In the genomic region with DNA sequence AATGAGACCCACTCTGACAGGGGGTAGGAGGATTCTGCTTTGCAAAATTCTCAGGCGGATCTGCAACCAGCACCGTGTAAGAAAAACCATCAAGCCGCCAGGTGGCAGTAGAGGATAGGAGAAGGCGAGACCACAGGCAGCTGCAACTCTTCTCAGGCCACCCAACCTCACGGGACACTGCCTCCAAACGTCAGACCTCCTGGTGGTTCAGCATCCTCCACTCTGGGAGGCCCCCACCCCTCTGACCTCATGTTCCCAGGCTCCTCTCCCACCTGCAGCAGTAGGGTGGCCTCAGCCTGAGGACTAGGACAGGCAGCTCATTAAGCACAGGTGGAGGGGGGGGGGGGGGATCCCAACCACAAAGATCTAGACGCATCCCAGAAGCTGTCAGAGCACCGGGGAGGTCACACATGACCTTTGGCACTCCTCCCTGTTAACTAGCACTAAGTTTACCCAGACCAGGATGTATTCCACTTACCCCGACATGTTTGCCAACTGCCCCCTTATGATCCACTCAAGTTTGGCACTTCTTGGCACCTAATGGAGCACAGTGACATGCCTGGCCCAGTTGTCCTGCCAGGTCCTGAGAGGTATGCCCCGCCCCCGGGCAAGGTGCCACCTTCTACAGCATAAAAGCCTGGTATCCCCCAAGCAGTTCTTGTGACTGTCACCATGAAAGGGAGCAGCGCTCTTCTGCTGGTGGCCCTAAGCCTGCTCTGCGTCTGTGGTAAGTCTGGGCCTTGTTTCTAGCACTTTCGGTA, we compare ENCODE assay signal across 8 mouse cellular contexts. TPM values are rescaled to one million over a fixed set of nuclear protein-coding genes. Genes with fewer than 3 reads are reported as not detected.
DNase-seq lines count a peak whose midpoint lies in the region; ATAC-seq and TF ChIP-seq lines count a peak whose summit lies in the region.

A gene (plus strand): TSS at position 643 of the 761 bp plus-strand sequence.

- no peaks in the 10 kb centered on the region; the same call in 1 of the 2 replicates for H3K27me3 ChIP-seq in intestine, postnatal 0 days (replicated peaks; ENCODE audit: control insufficient read depth, insufficient read depth, low read length)
- 0 out of 2 replicates have a peak, but pooled peaks cover 2% of the 10 kb centered on the region for H3K27me3 ChIP-seq in midbrain, embryonic 11.5 days (ENCODE audit: control insufficient read depth, insufficient read depth, low read length)

- no peaks in the 10 kb centered on the region for H3K9me3 ChIP-seq in intestine, postnatal 0 days (ENCODE audit: control insufficient read depth)
- H3K9me3 ChIP-seq in midbrain, embryonic 11.5 days (ENCODE audit: control insufficient read depth, low read length) = no peaks in the 10 kb centered on the region

- H3K27ac ChIP-seq in intestine, postnatal 0 days (ENCODE audit: low read depth, low read length) = no peak within 1 kb of the TSS
- no peak within 1 kb of the TSS for H3K27ac ChIP-seq in midbrain, embryonic 11.5 days (ENCODE audit: low read depth, low read length)

- intact Hi-C loops in left cerebral cortex, postnatal 4 days (cut with DNase I) = loop anchor here (5.0 kb wide), 1 partner anchor 62 kb away; no protein-coding TSS in a partner anchor

- H3K4me2 ChIP-seq in intestine, postnatal 0 days (replicated peaks; ENCODE audit: low read depth) = no peak within 1 kb of the TSS
- H3K4me2 ChIP-seq in midbrain, embryonic 11.5 days = no peak within 1 kb of the TSS

- no peak within 1 kb of the TSS for H3K9ac ChIP-seq in intestine, postnatal 0 days (ENCODE audit: low read depth, low read length)
- no peak within 1 kb of the TSS for H3K9ac ChIP-seq in midbrain, embryonic 11.5 days (ENCODE audit: low read length)

- H3K4me1 ChIP-seq in intestine, postnatal 0 days (replicated peaks; ENCODE audit: control insufficient read depth, insufficient read depth, low read length) = no peaks in the 10 kb centered on the region
- H3K4me1 ChIP-seq in midbrain, embryonic 11.5 days (ENCODE audit: control insufficient read depth, insufficient read depth, low read length) = no peaks in the 10 kb centered on the region; the same call in 1 of the 2 replicates

- peak; percentile 89 for DNase-seq in adrenal gland, adult 2 months
- peak; percentile 81 for DNase-seq in embryo, embryonic 11.5 days (ENCODE audit: low read depth, low spot score)
- DNase-seq in gastrocnemius, postnatal 4 days (ENCODE audit: low spot score in 2 of 2) = peak; percentile 80 to 93
- peak; percentile 92 for DNase-seq in left cerebral cortex, postnatal 4 days
- DNase-seq in midbrain, embryonic 11.5 days (ENCODE audit: low spot score, missing footprints) = peak; percentile 98
- DNase-seq in right cerebral cortex, postnatal 36 days (ENCODE audit: low spot score in 2 of 2) = peak; percentile 57 to 63
- DNase-seq in urinary bladder, postnatal 36 days (ENCODE audit: low spot score in 2 of 2) = peak; percentile 89 to 90

- ATAC-seq in intestine, postnatal 0 days = peak; percentile 70
- peak; percentile 82 for ATAC-seq in midbrain, embryonic 11.5 days (ENCODE audit: low FRiP score)

- WGBS in intestine, postnatal 0 days = 27% methylated on average over 14 of the region's 14 CpGs
- 29% methylated on average over 14 of the region's 14 CpGs for WGBS in midbrain, embryonic 11.5 days

- TF ChIP-seq CTCF in intestine, postnatal 0 days (IDR thresholded peaks at IDR 0.05; ENCODE audit: low read depth) = peak; percentile 96

- no peaks in the 10 kb centered on the region for H3K36me3 ChIP-seq in intestine, postnatal 0 days (ENCODE audit: control insufficient read depth, insufficient read depth)
- H3K36me3 ChIP-seq in midbrain, embryonic 11.5 days (ENCODE audit: control insufficient read depth, insufficient read depth, low read length) = no peaks in the 10 kb centered on the region

- H3K4me3 ChIP-seq in intestine, postnatal 0 days (ENCODE audit: low read depth, low read length) = no peak within 1 kb of the TSS
- H3K4me3 ChIP-seq in midbrain, embryonic 11.5 days (ENCODE audit: low read depth, low read length) = no peak within 1 kb of the TSS

RNA-seq across cellular contexts. Expression of the gene that starts here (rescaled TPM):
- not detected for total RNA-seq in adrenal gland, adult 2 months (2021)
- polyA plus RNA-seq in adrenal gland, adult 2 months (2012; rRNA removed) = not detected in 2 replicates
- not detected for total RNA-seq in gastrocnemius, postnatal 4 days (2021)
- not detected in 2 replicates for polyA plus RNA-seq in intestine, postnatal 0 days (2015; fragmentation: Nextera tagmentation; extraction: Ambion mirVana)
- not detected for total RNA-seq in left cerebral cortex, postnatal 4 days (2021)
- not detected in 2 replicates for polyA plus RNA-seq in midbrain, embryonic 11.5 days (2014; fragmentation: Nextera tagmentation; extraction: Ambion mirVana)

Comparison
In these comparisons a context has a peak if more than half of its experiments do, and no peak if none do; other contexts are left out.
1. Peak in DNase-seq in adrenal gland, adult 2 months; RNA of the gene not detected or under 1 TPM.
2. Peak in DNase-seq in gastrocnemius, postnatal 4 days; RNA of the gene not detected or under 1 TPM.
3. Peak in ATAC-seq in intestine, postnatal 0 days; RNA of the gene not detected or under 1 TPM.
4. Peak in DNase-seq in left cerebral cortex, postnatal 4 days; RNA of the gene not detected or under 1 TPM.
5. Peak in DNase-seq and ATAC-seq in midbrain, embryonic 11.5 days; RNA of the gene not detected or under 1 TPM.